Mouse (Mus musculus): ENCODE measurements around the gene Aqp1.

DNA sequence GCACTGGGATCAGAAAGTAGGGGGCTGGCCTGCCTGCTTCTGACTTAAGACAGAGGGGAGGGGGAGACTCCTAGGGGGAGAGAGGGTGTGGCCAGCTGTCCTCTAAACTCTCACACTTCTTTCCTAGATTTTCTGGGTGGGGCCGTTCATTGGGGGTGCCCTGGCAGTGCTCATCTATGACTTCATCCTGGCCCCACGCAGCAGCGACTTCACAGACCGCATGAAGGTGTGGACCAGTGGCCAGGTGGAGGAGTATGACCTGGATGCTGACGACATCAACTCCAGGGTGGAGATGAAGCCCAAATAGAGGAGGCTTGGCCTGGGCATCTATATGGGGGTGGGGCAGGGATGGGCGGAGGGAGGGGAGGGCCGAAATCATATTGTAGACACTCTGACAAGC is 10.3 kb downstream of the Aqp1 start:
- TF ChIP-seq CTCF (IDR thresholded peaks at IDR 0.05; ENCODE audit: low read depth, low read length): no peak
- TF ChIP-seq POLR2A (IDR thresholded peaks at IDR 0.05; ENCODE audit: insufficient read depth, low read length): no peak

Measured in ES-Bruce4 (cell line).